Mouse (Mus musculus) right cerebral cortex, postnatal 10 days (tissue): ENCODE measurements at regions not wholly inside any gene's neighbourhood (a gene's known extent, or its start where the extent isn't known, plus 50 kb on each side); places are given as distances from the start of the nearest gene placed in this dataset.

Experiments
- DNase-seq, 2 experiments: peaks; one replicate each; pipeline ENCODE4 v3.0.0; 2021; ENCODE audit warnings: low spot score in 2 of 2

DNA sequence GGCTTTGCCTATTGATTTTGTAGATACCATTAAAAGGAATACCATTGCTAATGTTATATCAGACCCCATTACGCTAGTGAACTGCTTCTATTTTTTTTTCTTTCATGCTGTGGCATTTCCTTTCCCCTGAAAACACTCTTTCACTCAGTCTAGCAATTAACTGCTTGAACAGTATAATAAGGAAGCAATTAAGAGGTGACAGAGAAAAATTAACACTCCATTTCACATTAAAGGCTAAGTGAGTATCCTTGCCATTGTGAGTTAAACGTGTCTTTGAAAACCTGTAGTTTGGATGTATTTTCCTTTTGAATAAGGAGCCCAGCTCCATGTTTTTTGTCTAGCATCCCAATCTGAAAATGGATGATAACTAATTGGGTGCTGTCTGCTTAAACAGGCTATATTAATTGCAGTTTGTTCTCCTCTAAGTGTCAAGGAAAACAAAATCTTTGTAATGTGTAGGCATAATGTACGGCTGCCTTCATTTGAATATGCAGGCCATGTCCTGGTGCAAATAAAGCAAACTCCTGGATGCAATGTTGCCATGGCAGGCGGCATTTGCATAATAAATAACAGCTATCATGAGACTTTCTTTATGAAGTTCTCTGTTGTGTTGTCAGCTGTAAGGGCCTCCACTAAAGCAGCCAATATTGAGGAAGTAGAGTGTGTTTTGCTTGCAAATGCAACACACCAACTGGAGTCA, 423.3 kb downstream of the Zic3 start:
- DNase-seq: no peak

DNA sequence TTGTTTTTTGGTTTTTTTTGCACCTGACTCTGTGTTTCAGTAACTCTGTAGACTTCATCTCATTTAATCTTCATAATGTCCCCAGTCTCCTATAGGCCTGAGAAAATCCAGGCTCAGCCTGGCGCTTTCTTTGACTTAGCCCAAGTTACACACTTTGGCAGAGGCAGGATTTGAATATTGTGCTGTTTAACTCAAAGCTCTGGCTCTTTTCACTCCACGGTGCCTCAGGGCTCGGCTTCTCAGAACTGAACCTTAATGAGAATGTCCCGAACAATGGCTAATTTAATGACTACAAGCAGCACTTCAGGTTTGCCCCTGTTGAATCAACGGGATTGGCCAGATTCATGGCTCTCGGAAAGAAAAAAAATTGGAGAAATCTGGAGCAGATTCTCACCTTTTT, 425.1 kb downstream of the Zic3 start:
- DNase-seq: no peak

DNA sequence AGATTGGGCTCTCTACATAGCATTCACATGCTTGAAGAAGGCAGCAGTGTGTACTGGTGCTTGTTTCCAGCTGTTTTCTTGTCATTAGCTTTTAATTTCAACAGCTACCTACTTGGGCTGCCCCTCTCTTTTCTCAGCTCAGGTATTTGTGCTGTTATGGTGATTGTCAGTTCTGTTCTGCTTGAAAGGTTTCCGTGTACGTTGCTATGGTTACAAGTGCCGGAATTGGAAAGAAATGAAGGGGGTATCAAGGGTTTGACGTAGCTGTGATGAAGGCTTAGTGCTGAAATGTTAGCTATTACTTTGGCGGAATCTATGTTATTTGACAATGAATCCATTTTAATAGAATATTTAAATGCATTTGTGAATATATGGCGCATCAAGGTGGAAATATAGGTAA, 439.5 kb upstream of the 4930550L24Rik start:
- DNase-seq: no peak

DNA sequence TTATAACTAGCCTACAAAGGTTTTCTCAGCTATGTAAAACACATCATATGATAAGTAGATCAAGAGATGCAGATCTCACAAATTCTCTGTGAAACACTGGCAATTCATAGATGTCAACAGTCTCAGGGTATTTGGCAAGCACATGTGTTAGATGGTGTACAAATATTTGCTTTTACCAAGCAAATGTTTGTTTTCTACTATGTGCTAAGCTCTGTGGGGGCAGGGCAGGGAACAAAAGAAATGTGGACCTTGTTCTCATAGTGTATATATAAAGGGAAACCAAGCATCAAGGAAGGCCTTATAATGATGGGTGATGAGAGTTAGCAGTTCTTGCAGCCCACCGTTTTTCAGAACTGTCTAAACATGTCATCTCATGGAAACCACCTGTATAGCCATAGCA, 438.2 kb upstream of the 4930550L24Rik start:
- no peak for DNase-seq

DNA sequence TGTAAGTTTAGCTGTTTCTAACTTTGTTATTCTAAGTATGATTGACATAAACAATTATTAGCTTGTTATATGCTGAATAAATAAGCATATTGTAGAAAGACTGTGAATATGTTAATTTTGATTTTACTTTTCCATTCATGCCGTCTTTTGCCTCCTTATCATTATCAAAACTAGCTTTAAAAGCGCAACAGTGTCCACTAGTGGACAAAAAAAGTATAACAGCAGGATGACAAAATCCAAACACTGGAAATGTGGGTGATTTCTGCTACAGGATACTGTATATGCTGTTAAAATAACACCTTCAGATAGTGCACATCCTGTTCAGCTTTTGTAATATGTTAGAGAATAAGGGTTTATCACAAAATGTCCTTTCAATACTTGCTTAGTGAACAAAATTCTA, 418.3 kb upstream of the 4930550L24Rik start:
- no peak for DNase-seq

DNA sequence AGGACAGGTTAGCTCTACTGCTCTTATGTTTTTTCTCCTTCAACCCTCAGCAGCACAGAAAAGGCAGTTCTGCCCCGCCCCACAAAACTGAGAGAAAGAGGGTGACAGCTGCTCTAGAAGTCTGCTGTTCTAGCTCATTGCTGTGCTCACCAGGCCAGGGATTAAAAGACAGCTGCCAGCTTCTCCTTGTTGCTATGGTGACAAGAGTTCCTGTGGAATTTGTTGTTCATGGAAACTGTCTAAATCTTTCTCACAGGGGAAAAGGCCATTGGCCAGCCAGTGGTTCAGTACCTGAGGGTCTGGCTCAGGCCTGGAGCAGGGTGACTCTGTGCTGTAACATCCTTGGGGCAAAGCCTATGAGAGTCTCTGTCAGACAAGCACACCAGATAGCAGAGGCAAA, 405.6 kb upstream of the 4930550L24Rik start:
- peak; percentile 24 to 36 for DNase-seq

DNA sequence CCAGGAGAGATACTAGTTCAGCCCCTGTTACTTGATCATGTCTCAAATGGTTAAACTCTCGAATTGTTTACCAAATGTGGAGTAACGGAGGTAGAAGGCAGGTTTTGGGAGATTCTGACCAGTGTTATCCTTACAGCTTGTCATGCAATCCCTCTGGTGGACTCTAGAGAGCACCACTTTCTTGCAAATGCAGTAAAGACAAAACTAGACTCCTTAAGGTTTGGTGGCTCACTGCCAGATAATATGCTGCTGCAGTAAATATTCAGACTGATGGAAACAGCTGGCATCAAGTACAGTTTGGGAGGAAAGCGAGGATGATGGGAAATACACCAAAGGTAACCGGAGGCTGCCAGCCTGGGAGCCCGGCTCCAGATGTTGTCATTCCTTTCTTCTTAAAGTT, 394.2 kb upstream of the 4930550L24Rik start:
- peak; percentile 21 to 28 for DNase-seq
